Mouse (Mus musculus): ENCODE measurements around the gene Rbm20. TPM values are rescaled to one million over a fixed set of nuclear protein-coding genes. Genes with fewer than 3 reads are reported as not detected.
A peak's percentile ranks its signal among the peaks of the same experiment; 100 is the strongest.

Gene Rbm20
- polyA plus RNA-seq, 1 experiment from 2014 or later, result 4.0 TPM

DNA sequence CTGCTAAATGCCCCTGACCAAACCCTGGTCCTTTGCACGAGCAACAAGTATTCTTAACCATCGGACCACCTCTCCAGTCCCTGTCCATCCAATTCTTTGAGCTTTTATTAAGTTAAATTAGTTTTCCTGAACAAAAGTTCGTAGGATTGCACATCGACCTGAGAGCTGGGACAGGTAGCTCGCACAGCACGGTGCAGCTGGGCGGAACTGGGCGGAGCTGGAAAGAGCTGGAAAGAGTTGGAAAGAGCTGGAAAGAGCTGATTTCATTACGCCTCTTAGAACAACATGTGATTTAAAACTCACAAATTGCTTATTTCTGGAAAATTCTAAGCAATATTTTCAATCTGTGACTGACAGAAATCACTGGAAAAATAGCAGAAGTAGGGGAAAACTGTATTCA lies 24.3 kb downstream of the Rbm20 start:
- no peak overlapping the region for H3K4me3 ChIP-seq
- no peaks in the 10 kb centered on the region for H3K9me3 ChIP-seq
- no peaks in the 10 kb centered on the region for H3K36me3 ChIP-seq
- H3K27ac ChIP-seq, result no peak overlapping the region
- H3K9ac ChIP-seq, result no peak overlapping the region
- no peaks in the 10 kb centered on the region for H3K27me3 ChIP-seq
- 74% methylated on average over 9 of the region's 9 CpGs for WGBS
- ATAC-seq (ENCODE audit: insufficient number of reproducible peaks, low FRiP score, low TSS enrichment, low read depth), result no peak
- H3K4me1 ChIP-seq, result peaks cover 26% of the 10 kb centered on the region
- no peak overlapping the region for H3K4me2 ChIP-seq

DNA sequence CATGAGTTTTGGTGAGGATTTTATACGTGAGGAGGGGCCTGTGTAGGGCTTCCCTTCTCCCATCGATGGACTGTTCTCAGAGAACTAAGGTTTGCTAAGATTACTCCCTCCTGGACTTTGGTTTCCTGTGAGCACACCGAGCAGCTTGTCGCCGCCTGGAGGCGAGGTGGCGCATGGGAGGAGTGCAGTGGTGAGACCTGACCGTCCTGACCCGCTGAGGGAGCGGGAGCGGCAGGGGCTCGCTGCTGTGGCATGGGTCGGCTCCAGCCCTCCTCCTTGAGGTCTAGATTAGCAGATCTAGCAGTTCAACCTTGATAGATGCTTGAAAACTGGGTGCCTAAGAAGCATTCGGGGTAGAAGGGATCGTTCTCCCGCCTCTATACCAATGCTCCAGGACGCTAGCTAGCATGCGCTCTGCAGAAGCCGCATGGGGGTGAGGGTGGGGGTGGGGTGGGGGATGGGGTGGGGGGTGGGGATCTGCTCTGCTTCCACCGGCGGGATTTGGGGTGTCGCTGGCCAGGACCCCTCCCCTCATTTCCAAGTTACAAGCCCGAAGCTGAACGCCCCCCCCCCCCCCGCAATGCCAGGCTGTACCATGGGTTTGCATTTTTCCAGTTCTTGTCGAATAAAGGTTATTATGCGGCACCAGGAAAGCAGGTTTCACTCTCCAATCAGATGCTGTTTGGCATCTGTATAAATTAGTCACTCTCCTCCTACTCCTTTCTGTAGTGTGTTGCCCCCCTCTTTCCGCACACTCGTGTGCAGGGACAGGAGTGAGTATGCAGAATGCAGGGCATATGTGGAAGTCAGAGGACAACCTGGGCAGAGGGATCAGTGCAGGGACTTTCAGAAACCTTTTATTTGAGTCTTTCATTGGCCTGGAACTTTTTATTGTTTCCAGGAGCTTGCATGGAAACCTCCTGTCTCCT lies 28.1 kb downstream of the Rbm20 start:
- H3K9ac ChIP-seq, result no peak overlapping the region

DNA sequence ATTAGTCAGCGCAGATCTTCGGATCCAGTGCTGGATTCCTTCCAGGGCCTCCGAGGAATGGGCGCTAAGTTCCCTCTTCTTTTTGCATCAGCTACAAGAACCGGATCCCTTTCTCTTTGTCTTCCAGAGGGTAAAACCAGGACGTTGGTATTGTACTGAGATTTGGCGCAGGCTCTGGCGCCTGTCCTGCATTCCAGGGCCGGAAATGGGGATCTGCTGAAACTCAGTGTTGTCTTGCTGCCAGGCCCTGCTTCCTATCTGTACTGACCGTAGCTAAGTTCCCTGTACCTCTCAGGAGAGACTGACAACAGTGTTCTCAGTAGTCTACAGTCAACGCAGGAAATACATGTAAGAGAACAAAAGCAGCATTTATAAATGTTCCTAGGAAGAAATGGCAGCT lies 31.3 kb downstream of the Rbm20 start:
- Histone ChIP-seq H3K4me1 (peaks cover 26% of the 10 kb centered on the region), H3K4me2 (no peak overlapping the region), H3K36me3 (no peaks in the 10 kb centered on the region), H3K4me3 (no peak overlapping the region), H3K27me3 (no peaks in the 10 kb centered on the region), H3K9ac (no peak overlapping the region), H3K9me3 (no peaks in the 10 kb centered on the region), H3K27ac (no peak overlapping the region)
- WGBS, result 67% methylated on average over 11 of the region's 11 CpGs
- no peak for ATAC-seq (ENCODE audit: insufficient number of reproducible peaks, low FRiP score, low TSS enrichment, low read depth)

More for the DNA sequence above, 28.1 kb downstream of the Rbm20 start:
- Histone ChIP-seq H3K27ac (no peak overlapping the region), H3K4me3 (peak overlapping the region; percentile 36), H3K4me2 (peak overlapping the region; percentile 75), H3K4me1 (peaks cover 6% of the 10 kb centered on the region), H3K36me3 (no peaks in the 10 kb centered on the region), H3K9me3 (no peaks in the 10 kb centered on the region), H3K27me3 (no peaks in the 10 kb centered on the region)
- 3% methylated on average over 29 of the region's 29 CpGs for WGBS
- ATAC-seq (ENCODE audit: insufficient number of reproducible peaks, low FRiP score, low TSS enrichment, low read depth), result no peak

DNA sequence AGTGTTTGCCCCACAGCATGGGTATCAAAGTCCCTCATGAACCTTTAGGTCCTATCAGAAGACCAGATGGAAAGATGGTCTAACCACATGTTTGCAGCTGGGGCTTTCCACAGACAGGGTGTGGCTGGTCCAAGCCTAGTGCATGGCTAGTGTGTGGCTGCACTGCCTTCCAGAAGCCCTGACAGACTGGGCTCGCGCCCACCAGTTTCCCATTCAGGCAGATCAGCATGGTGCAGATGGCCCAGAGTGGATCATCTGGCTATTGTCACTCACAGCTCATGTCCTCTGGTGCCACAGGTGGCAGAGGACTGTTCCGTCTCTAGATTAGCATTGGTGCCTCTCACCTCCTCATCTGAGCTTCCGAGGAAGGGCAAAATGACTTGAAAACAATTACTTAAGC lies 33.8 kb downstream of the Rbm20 start:
- ATAC-seq (ENCODE audit: insufficient number of reproducible peaks, low FRiP score, low TSS enrichment, low read depth), result no peak; the same call in 1 of the 2 replicates

DNA sequence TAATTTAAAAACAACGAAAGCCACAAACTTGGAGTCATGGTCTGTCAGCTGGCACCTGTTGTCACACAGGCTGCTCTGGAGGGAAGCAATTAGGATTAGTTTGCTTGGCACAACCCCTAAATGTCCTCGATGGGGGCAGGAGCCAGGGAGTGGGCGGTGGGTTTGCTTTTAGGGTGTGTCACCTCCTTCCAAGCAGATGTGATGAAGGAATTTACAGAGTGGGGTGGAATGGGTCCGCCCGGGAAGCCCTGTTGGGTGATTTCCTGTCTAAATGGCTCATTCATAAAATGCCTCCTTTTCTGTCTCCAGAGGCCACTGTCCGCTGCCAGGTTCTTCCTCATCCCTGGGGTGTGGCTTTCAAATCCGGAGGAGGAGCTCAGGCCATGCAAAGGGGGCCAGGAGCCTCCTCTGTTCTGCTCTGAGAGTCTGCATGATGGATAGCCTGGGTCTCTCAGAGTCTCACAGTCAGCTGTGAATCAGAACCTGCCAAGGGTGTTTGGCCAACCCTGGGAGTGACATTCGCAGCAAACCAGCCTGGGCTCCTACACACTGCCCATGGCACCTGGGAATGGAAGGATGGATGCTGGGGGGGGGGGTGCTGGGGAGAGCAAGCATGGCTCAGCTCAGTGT lies 34.3 kb downstream of the Rbm20 start:
- Histone ChIP-seq H3K27me3 (no peaks in the 10 kb centered on the region), H3K4me3 (no peak overlapping the region), H3K9me3 (no peaks in the 10 kb centered on the region), H3K27ac (0 out of 2 replicates have a peak overlapping the region, but pooled peaks have one; percentile 4), H3K36me3 (no peaks in the 10 kb centered on the region), H3K9ac (no peak overlapping the region), H3K4me2 (no peak overlapping the region), H3K4me1 (peaks cover 20% of the 10 kb centered on the region)
- peak; percentile 61; the same call in 1 of the 2 replicates for ATAC-seq (ENCODE audit: insufficient number of reproducible peaks, low FRiP score, low TSS enrichment, low read depth)
- WGBS, result 14% methylated on average over 8 of the region's 8 CpGs

More for the DNA sequence above, 33.8 kb downstream of the Rbm20 start:
- 35% methylated on average over 4 of the region's 4 CpGs for WGBS
- 0 out of 2 replicates have a peak overlapping the region, but pooled peaks have one; percentile 4 for H3K27ac ChIP-seq
- no peak overlapping the region for H3K4me3 ChIP-seq
- H3K4me2 ChIP-seq, result no peak overlapping the region
- peaks cover 20% of the 10 kb centered on the region for H3K4me1 ChIP-seq
- H3K27me3 ChIP-seq, result no peaks in the 10 kb centered on the region
- no peak overlapping the region for H3K9ac ChIP-seq
- no peaks in the 10 kb centered on the region for H3K36me3 ChIP-seq
- no peaks in the 10 kb centered on the region for H3K9me3 ChIP-seq

DNA sequence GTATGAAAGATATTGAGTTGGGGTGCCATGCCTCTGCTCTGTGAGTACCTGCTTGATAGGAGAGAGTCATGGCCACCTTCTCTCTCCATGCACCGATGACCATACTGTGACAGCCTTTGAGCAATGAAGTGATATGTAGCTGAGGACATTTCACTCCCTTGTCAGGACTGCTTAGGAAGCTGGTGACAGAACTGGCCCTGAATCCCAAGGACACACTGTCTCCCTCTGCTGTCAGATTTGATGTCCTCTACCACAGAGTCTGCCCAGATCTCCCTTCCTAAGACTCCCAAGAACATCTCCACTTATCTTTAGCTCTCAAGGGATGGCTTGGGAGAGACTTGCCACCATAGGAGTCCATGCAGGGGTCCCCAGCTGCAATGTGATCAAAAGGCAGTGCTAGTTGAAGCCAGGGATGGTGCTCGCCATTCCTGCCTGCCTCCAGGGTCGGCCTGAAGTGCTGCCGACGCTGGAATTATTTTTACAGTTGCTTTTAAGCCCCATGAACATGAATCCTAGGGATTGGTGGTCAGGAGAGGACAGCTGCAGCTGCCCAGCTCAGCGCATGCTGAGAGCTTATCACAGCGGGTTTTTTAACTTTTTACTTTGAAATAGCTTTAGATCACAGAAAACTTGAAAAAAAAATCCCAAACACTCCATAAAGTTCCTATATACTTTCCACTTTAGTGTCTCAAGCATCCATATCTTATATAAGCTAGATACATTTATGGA lies 35.4 kb downstream of the Rbm20 start:
- ATAC-seq (ENCODE audit: insufficient number of reproducible peaks, low FRiP score, low TSS enrichment, low read depth), result no peak
- no peak overlapping the region for H3K9ac ChIP-seq
- H3K27me3 ChIP-seq, result no peaks in the 10 kb centered on the region
- H3K27ac ChIP-seq, result no peak overlapping the region
- H3K36me3 ChIP-seq, result no peaks in the 10 kb centered on the region
- H3K4me3 ChIP-seq, result no peak overlapping the region
- WGBS, result 50% methylated on average over 7 of the region's 7 CpGs
- H3K9me3 ChIP-seq, result no peaks in the 10 kb centered on the region
- peaks cover 20% of the 10 kb centered on the region for H3K4me1 ChIP-seq
- no peak overlapping the region for H3K4me2 ChIP-seq

DNA sequence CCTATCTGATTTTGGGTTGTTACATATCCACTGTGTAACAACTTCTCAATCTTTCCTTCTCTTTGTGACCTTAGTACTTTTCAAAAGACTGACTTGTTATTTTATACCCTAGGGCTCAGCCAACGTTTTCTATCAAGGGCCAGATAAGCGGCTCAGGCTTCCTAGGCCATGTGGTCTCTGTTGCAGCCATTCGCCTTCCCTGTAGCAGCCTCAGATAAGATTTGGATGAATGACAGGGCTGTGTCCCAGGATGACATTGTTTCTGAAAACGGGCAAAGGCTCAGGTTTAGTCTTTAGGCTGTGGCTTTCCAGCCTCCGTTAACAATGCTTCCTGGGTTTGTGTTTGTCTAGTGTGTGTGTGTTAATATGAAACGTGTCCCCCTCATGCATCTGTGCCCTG lies 36.3 kb downstream of the Rbm20 start:
- H3K27me3 ChIP-seq, result no peaks in the 10 kb centered on the region
- no peak overlapping the region for H3K4me2 ChIP-seq
- H3K36me3 ChIP-seq, result no peaks in the 10 kb centered on the region
- no peaks in the 10 kb centered on the region for H3K9me3 ChIP-seq
- H3K4me1 ChIP-seq, result peaks cover 20% of the 10 kb centered on the region
- ATAC-seq (ENCODE audit: insufficient number of reproducible peaks, low FRiP score, low TSS enrichment, low read depth), result no peak
- no peak overlapping the region for H3K27ac ChIP-seq
- no peak overlapping the region for H3K4me3 ChIP-seq
- 76% methylated on average over 6 of the region's 6 CpGs for WGBS
- no peak overlapping the region for H3K9ac ChIP-seq

DNA sequence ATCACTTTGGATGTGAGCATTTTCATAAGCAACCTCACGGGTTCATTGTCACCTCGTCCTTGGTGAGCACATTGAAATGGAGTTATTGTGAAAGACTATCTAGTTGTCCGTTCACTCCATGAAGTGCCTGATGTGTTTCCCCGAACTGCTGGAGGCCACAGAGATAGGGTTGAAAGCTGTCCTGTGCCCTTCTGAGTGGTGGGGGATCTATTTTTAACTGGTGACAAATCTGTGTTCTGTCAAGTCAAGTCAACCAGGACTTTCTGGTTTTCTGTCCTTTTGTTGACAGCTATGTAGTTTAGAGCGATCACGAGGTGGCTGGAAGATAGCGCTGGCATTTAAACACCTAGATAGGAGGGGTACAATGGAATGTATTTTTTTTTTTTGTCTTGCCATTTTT lies 39.4 kb downstream of the Rbm20 start:
- peaks cover 12% of the 10 kb centered on the region for H3K4me1 ChIP-seq

DNA sequence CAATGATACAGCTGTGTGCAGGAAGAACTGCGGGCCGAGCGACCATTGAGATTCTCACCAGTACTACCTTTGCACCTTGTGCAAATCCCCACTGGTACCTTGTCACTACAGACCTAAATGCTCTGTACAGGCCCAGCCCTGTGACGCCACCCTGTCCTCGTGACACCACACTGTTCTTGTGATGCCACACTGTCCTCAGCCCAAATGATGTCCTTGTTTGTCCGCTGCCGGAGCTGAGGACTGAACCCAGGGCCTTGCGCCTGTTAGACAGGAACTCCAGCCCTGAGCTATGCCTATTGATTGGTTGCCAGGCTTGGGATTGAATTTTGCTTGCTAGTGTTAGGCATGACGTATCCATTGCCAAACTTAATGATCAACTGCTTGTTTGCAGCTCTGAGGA lies 40.3 kb downstream of the Rbm20 start:
- WGBS, result 92% methylated on average over 9 of the region's 9 CpGs
- Histone ChIP-seq H3K9me3 (0 out of 2 replicates have a peak, but pooled peaks cover 3% of the 10 kb centered on the region), H3K27me3 (no peaks in the 10 kb centered on the region), H3K27ac (no peak overlapping the region), H3K4me1 (0 out of 2 replicates have a peak, but pooled peaks cover 3% of the 10 kb centered on the region), H3K9ac (no peak overlapping the region), H3K36me3 (no peaks in the 10 kb centered on the region), H3K4me2 (no peak overlapping the region), H3K4me3 (no peak overlapping the region)
- ATAC-seq (ENCODE audit: insufficient number of reproducible peaks, low FRiP score, low TSS enrichment, low read depth), result no peak

More for the DNA sequence above, 39.4 kb downstream of the Rbm20 start:
- H3K9me3 ChIP-seq, result 0 out of 2 replicates have a peak, but pooled peaks cover 3% of the 10 kb centered on the region
- H3K4me3 ChIP-seq, result no peak overlapping the region
- no peaks in the 10 kb centered on the region for H3K27me3 ChIP-seq
- ATAC-seq (ENCODE audit: insufficient number of reproducible peaks, low FRiP score, low TSS enrichment, low read depth), result no peak
- WGBS, result 79% methylated on average over 7 of the region's 7 CpGs
- H3K4me2 ChIP-seq, result no peak overlapping the region
- no peaks in the 10 kb centered on the region for H3K36me3 ChIP-seq
- no peak overlapping the region for H3K9ac ChIP-seq
- H3K27ac ChIP-seq, result no peak overlapping the region

DNA sequence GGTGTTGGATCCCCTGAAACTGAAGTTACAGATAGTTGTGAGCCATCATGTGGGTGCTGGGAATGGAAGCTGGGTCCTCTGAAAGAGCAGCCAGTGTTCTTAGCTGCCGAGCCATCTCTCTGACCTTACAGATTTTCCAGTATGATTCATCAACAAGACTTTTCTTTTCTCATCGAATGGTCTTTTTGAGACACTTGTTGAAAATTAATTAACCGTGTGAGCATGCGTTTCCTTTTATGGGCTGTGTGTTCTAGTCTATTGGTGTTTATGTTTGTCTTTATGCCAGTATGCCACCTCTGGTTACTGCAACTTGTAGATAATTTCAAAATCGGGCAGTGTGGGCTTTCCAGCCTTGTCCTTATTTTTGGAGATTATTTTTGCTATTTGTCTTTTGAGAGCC lies 45.1 kb downstream of the Rbm20 start:
- WGBS, result 89% methylated on average over 5 of the region's 5 CpGs
- Histone ChIP-seq H3K9ac (no peak overlapping the region), H3K27ac (no peak overlapping the region), H3K36me3 (no peaks in the 10 kb centered on the region), H3K4me2 (no peak overlapping the region), H3K4me1 (peaks cover 12% of the 10 kb centered on the region), H3K9me3 (0 out of 2 replicates have a peak, but pooled peaks cover 3% of the 10 kb centered on the region), H3K27me3 (peaks cover 3% of the 10 kb centered on the region; the same call in 1 of the 2 replicates), H3K4me3 (no peak overlapping the region)
- no peak for ATAC-seq (ENCODE audit: insufficient number of reproducible peaks, low FRiP score, low TSS enrichment, low read depth)

DNA sequence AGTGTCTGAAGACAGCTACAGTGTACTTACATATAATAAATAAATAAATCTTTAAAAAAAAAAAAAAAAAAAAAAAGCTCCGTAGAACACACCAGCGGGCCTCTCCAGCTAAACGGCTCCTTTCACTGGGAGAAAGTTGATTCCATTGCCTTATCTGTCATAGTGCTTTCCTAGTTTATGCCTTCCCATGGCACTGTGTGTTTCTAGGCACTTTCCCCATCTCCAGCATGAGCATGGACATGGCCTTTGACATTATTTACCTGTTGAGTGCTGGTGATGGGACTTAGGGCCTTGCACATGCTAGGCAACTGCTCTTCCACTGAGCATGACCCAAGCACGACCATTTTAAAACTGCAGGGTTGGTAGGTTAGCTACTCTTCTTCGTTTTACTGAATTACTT lies 46.9 kb downstream of the Rbm20 start:
- WGBS, result 90% methylated on average over 5 of the region's 5 CpGs
- no peak overlapping the region for H3K4me2 ChIP-seq
- ATAC-seq (ENCODE audit: insufficient number of reproducible peaks, low FRiP score, low TSS enrichment, low read depth), result no peak
- no peak overlapping the region for H3K4me3 ChIP-seq
- H3K9ac ChIP-seq, result no peak overlapping the region
- 0 out of 2 replicates have a peak, but pooled peaks cover 3% of the 10 kb centered on the region for H3K9me3 ChIP-seq
- no peaks in the 10 kb centered on the region for H3K36me3 ChIP-seq
- H3K4me1 ChIP-seq, result peaks cover 18% of the 10 kb centered on the region
- peaks cover 3% of the 10 kb centered on the region; the same call in 1 of the 2 replicates for H3K27me3 ChIP-seq
- H3K27ac ChIP-seq, result no peak overlapping the region

Data from limb, embryonic 15.5 days (tissue).